Mouse (Mus musculus): ENCODE results near the gene Naxd. TPM values are rescaled to one million over a fixed set of nuclear protein-coding genes. Genes with fewer than 3 reads are reported as not detected.

Gene Naxd
- polyA plus RNA-seq, 1 experiment = 46.7 TPM

- TF ChIP-seq GATA1 (IDR thresholded peaks at IDR 0.05; ENCODE audit: low read length) = no peak
Observed at GRCm38 (mm10) chr8:11556691-11557423, 59.6 kb downstream of the Naxd start.

- TF ChIP-seq GATA1 (IDR thresholded peaks at IDR 0.05; ENCODE audit: low read length) = no peak
Observed at GRCm38 (mm10) chr8:11557424-11557767, 60.1 kb downstream of the Naxd start.

DNA sequence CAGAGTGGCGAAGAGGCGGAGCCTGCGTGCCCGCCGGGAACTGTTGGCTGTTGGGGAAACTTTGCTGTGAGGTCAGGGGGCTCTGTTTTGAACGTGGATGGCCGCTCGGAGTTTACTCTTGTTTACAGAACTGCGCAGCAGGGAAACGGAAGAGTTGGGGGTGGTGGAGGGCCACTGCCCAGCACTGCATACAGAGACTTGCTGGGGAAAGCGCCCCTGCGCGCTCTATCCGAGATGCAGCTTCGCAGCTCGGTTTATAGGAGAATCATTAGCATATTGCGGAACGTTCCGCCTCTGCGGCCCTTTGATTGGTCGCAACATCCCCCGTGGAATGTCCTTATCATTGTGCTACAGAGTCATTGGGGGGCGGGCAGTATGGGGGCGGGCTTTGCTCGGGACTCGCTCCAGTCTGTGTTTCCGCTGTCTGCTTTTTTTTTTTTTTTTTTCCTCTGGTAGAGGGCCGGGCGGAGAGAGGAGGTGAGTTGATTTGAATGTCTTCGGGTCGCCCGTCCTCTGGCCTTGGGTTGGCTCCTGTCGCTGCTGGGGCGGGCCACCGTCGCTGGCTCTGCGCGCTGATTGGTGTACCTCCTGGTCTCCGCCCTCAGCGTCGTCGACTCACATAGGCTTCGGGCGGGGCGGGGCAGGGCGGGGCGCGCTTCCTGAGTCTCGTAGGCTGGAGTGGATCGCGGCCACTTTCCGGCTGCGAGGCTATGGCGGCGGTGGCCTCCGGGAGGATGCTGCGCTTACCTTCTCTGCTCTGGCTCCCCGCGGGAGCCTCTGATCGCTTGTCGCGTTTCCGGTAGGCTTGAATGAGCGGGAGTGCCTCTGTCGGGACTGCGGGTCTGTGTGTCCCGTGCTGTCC lies 60.7 kb downstream of the Naxd start:
- TF ChIP-seq GATA1 (IDR thresholded peaks at IDR 0.05; ENCODE audit: low read length) = no peak

- no peak for TF ChIP-seq GATA1 (IDR thresholded peaks at IDR 0.05; ENCODE audit: low read length)
Observed at GRCm38 (mm10) chr8:11559511-11559910, 62.2 kb downstream of the Naxd start.

- no peak for TF ChIP-seq GATA1 (IDR thresholded peaks at IDR 0.05; ENCODE audit: low read length)
Observed at GRCm38 (mm10) chr8:11560220-11560619, 62.9 kb downstream of the Naxd start.

GRCm38 (mm10) chr8:11564236-11564635 lies 66.9 kb downstream of the Naxd start:
- TF ChIP-seq GATA1 (IDR thresholded peaks at IDR 0.05; ENCODE audit: low read length) = no peak

Other genes with a start within 250 kb of the Naxd start
- gene Col4a2, start 184.7 kb upstream of the Naxd start, polyA plus RNA-seq (2012) = not detected in 2 replicates
- gene Col4a1, start 184.7 kb upstream of the Naxd start, polyA plus RNA-seq (2012) = not detected in 2 replicates
- gene Rab20, start 18.8 kb upstream of the Naxd start, polyA plus RNA-seq (2012) = not detected in 2 replicates
- 45.2 and 57.4 TPM in 2 replicates for gene Cars2, start 53.3 kb downstream of the Naxd start, polyA plus RNA-seq (2012)
- 51.5 and 65.4 TPM in 2 replicates for gene Ing1, start 58.1 kb downstream of the Naxd start, polyA plus RNA-seq (2012)
- 78.1 and 80.2 TPM in 2 replicates for gene Ankrd10, start 138.3 kb downstream of the Naxd start, polyA plus RNA-seq (2012)
- not detected in 2 replicates for gene 1700016D06Rik, start 203.6 kb downstream of the Naxd start, polyA plus RNA-seq (2012)
- 16.0 and 21.9 TPM in 2 replicates for gene Arhgef7, start 230.2 kb downstream of the Naxd start, polyA plus RNA-seq (2012)

Measured in G1E-ER4 (cell line).